Mouse (Mus musculus) lung, adult 2 months (tissue): ENCODE measurements around the gene Car10.

ENCODE experiments used
- CTCF ChIP-seq: fragments of 200-500 bp; IDR thresholded peaks from 2 replicates; pipeline ENCODE4 v1.5.1; 2011; ENCODE audit warnings: mild to moderate bottlenecking, low read length, control low read depth; ENCODE audit not compliant: insufficient read depth
- POLR2A ChIP-seq: fragments of 200-500 bp; IDR thresholded peaks from 2 replicates; pipeline ENCODE4 v1.6.1; 2011; ENCODE audit warnings: low read depth, mild to moderate bottlenecking, control low read depth, low read length, borderline replicate concordance; ENCODE audit errors: extremely low read depth

DNA sequence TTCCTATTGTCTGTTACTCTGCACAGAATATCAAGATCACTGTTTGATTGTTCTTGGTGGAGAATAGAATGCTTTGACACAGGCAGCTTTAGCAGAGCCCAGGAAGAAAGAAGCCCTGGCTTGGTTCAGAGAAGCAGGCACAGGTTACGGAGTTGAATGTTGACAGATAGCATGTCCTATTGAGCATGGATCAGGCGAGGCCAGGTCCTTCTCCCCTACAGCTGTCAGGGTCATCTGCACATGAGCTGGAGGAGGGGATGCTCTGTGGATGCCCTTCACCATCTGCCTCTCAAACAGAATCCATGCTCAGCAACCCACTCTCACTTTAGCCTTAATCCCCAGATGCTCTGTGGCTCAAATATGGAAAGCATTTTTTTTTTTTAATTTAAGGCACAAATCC is 339.1 kb downstream of the Car10 start:
- TF ChIP-seq CTCF (no peak), POLR2A (no peak)
